Mouse (Mus musculus): ENCODE data around the gene Eya3. TPM values are rescaled to one million over a fixed set of nuclear protein-coding genes. Genes with fewer than 3 reads are reported as not detected.

The Eya3 gene
- total RNA-seq, 2 experiments from 2014 or later, result 11.2 to 15.5 TPM

GRCm38 (mm10) chr4:132653799-132654198 lies 15.0 kb downstream of the Eya3 start:
- Histone ChIP-seq H3K27ac (0 out of 2 replicates have a peak overlapping the region, but pooled peaks have one; percentile 65), H3K4me3 (no peak overlapping the region)
- intact Hi-C loops (cut with DNase I), result no loop called here
- no peak for TF ChIP-seq CTCF (IDR thresholded peaks at IDR 0.05)
- no peak for DNase-seq

- no peak overlapping the region for H3K4me3 ChIP-seq
- TF ChIP-seq CTCF (IDR thresholded peaks at IDR 0.05), result no peak
- no peak for DNase-seq
- no peak overlapping the region for H3K27ac ChIP-seq
- intact Hi-C loops (cut with DNase I), result no loop called here
These were observed 16.5 kb downstream of the Eya3 start for GRCm38 (mm10) chr4:132655290-132655689.

- no peak overlapping the region for H3K27ac ChIP-seq
- no peak overlapping the region for H3K4me3 ChIP-seq
- DNase-seq, result no peak
- no peak for TF ChIP-seq CTCF (IDR thresholded peaks at IDR 0.05)
- intact Hi-C loops (cut with DNase I), result no loop called here
These were observed 20.3 kb downstream of the Eya3 start for GRCm38 (mm10) chr4:132659106-132659505.

- Histone ChIP-seq H3K4me3 (no peak overlapping the region), H3K27ac (no peak overlapping the region)
- no peak for TF ChIP-seq CTCF (IDR thresholded peaks at IDR 0.05)
- intact Hi-C loops (cut with DNase I), result no loop called here
- DNase-seq, result no peak
These were observed 33.9 kb downstream of the Eya3 start for GRCm38 (mm10) chr4:132672697-132673096.

- no peak overlapping the region for H3K4me3 ChIP-seq
- intact Hi-C loops (cut with DNase I), result loop anchor here (2.0 kb wide), 1 partner anchor 130 kb away; no protein-coding TSS in a partner anchor
- peak; percentile 31 for DNase-seq
- TF ChIP-seq CTCF (IDR thresholded peaks at IDR 0.05), result peak; percentile 71
- no peak overlapping the region for H3K27ac ChIP-seq
These were observed 38.2 kb downstream of the Eya3 start for GRCm38 (mm10) chr4:132676771-132677539.

GRCm38 (mm10) chr4:132689634-132690033 lies 50.8 kb downstream of the Eya3 start:
- no peak for DNase-seq
- intact Hi-C loops (cut with DNase I), result no loop called here
- no peak for TF ChIP-seq CTCF (IDR thresholded peaks at IDR 0.05)
- Histone ChIP-seq H3K27ac (no peak overlapping the region), H3K4me3 (no peak overlapping the region)

- intact Hi-C loops (cut with DNase I), result no loop called here
- TF ChIP-seq CTCF (IDR thresholded peaks at IDR 0.05), result no peak
- Histone ChIP-seq H3K4me3 (no peak overlapping the region), H3K27ac (no peak overlapping the region)
- DNase-seq, result no peak
These were observed 54.6 kb downstream of the Eya3 start for GRCm38 (mm10) chr4:132693366-132693765.

- no peak for DNase-seq
- Histone ChIP-seq H3K27ac (no peak overlapping the region), H3K4me3 (no peak overlapping the region)
- intact Hi-C loops (cut with DNase I), result no loop called here
- no peak for TF ChIP-seq CTCF (IDR thresholded peaks at IDR 0.05)
These were observed 63.3 kb downstream of the Eya3 start for GRCm38 (mm10) chr4:132702076-132702475.

- TF ChIP-seq CTCF (IDR thresholded peaks at IDR 0.05), result no peak
- H3K4me3 ChIP-seq, result no peak overlapping the region
- no peak for DNase-seq
- intact Hi-C loops (cut with DNase I), result no loop called here
- no peak overlapping the region for H3K27ac ChIP-seq
These were observed 68.1 kb downstream of the Eya3 start for GRCm38 (mm10) chr4:132706885-132707284.

- Histone ChIP-seq H3K4me3 (no peak overlapping the region), H3K27ac (no peak overlapping the region)
- intact Hi-C loops (cut with DNase I), result no loop called here
- DNase-seq, result no peak
- no peak for TF ChIP-seq CTCF (IDR thresholded peaks at IDR 0.05)
These were observed 74.4 kb downstream of the Eya3 start for GRCm38 (mm10) chr4:132713181-132713580.

GRCm38 (mm10) chr4:132718251-132718650 lies 79.5 kb downstream of the Eya3 start:
- H3K4me3 ChIP-seq, result no peak overlapping the region

GRCm38 (mm10) chr4:132728233-132728632 lies 89.4 kb downstream of the Eya3 start:
- no peak for DNase-seq
- H3K27ac ChIP-seq, result no peak overlapping the region
- no peak overlapping the region for H3K4me3 ChIP-seq
- TF ChIP-seq CTCF (IDR thresholded peaks at IDR 0.05), result no peak
- intact Hi-C loops (cut with DNase I), result no loop called here

More at GRCm38 (mm10) chr4:132718251-132718650, 79.5 kb downstream of the Eya3 start:
- intact Hi-C loops (cut with DNase I), result no loop called here
- no peak overlapping the region for H3K27ac ChIP-seq
- TF ChIP-seq CTCF (IDR thresholded peaks at IDR 0.05), result no peak
- no peak for DNase-seq

GRCm38 (mm10) chr4:132731616-132732015 lies 92.8 kb downstream of the Eya3 start:
- no peak for DNase-seq
- Histone ChIP-seq H3K4me3 (peak overlapping the region; percentile 89), H3K27ac (peak overlapping the region; percentile 75; the same call in 1 of the 2 replicates)
- intact Hi-C loops (cut with DNase I), result no loop called here
- no peak for TF ChIP-seq CTCF (IDR thresholded peaks at IDR 0.05)
